Mouse (Mus musculus) heart, embryonic 14.5 days (tissue): Measurements from ENCODE around the gene Sgk2. TPM values are rescaled to one million over a fixed set of nuclear protein-coding genes. Genes with fewer than 3 reads are reported as not detected.

ENCODE experiments used
- ATAC-seq: fragments of 200-750 bp; cut with Nextera tagmentation; 2 replicates; pipeline ENCODE4 v1.8.0; 2017; ENCODE audit warnings: low read depth, moderate TSS enrichment; ENCODE audit not compliant: insufficient number of reproducible peaks, insufficient read depth, low FRiP score
- H3K27ac ChIP-seq, 2 experiments: fragments of 200-500 bp in 1 of 2; fragments of 300-500 bp in 1 of 2; sonication (generic) in 1 of 2; replicated peaks in 1 of 2; 2 replicates each; pipeline ENCODE4 v1.5.1; 2012 to 2014; ENCODE audit warnings: low read depth in 2 of 2, low read length in 2 of 2, control low read depth in 1 of 2, mild to moderate bottlenecking in 1 of 2, mixed read lengths in 1 of 2; ENCODE audit not compliant: control insufficient read depth in 1 of 2, insufficient read depth in 1 of 2
- H3K27me3 ChIP-seq: fragments of 300-500 bp; sonication (generic); 2 replicates; pipeline ENCODE4 v1.6.1; 2014; ENCODE audit warnings: mild to moderate bottlenecking, low read length, control low read depth; ENCODE audit not compliant: control insufficient read depth, insufficient read depth
- H3K36me3 ChIP-seq: fragments of 300-500 bp; sonication (generic); 2 replicates; pipeline ENCODE4 v1.6.1; 2014; ENCODE audit warnings: mild to moderate bottlenecking, control low read depth, low read length, mixed read lengths; ENCODE audit not compliant: control insufficient read depth, insufficient read depth
- H3K4me1 ChIP-seq, 2 experiments: fragments of 200-500 bp in 1 of 2; fragments of 300-500 bp in 1 of 2; sonication (generic) in 1 of 2; 2 replicates each; pipeline ENCODE4 v1.6.1; 2012 to 2014; ENCODE audit warnings: low read length in 2 of 2, control low read depth in 1 of 2, mixed read lengths in 1 of 2; ENCODE audit not compliant: control insufficient read depth in 2 of 2, insufficient read depth in 2 of 2
- H3K4me2 ChIP-seq: fragments of 300-500 bp; sonication (generic); 2 replicates; pipeline ENCODE4 v1.6.1; 2014; ENCODE audit warnings: mild to moderate bottlenecking, low read length
- H3K4me3 ChIP-seq, 2 experiments: fragments of 200-500 bp in 1 of 2; fragments of 300-500 bp in 1 of 2; sonication (generic) in 1 of 2; 2 replicates each; pipeline ENCODE4 v1.5.1; 2012 to 2014; ENCODE audit warnings: low read length in 2 of 2, mild to moderate bottlenecking in 2 of 2, control low read depth in 1 of 2, low read depth in 1 of 2, moderate library complexity in 1 of 2; ENCODE audit not compliant: control insufficient read depth in 1 of 2, insufficient read depth in 1 of 2
- H3K9ac ChIP-seq: fragments of 300-500 bp; sonication (generic); 2 replicates; pipeline ENCODE4 v1.6.1; 2014; ENCODE audit warnings: mild to moderate bottlenecking, low read length
- H3K9me3 ChIP-seq: fragments of 300-500 bp; sonication (generic); 2 replicates; pipeline ENCODE4 v1.6.1; 2016; ENCODE audit warnings: low read length, control low read depth; ENCODE audit not compliant: control insufficient read depth
- WGBS: fragments of 180-500 bp; shearing (Covaris S2); extraction: QIAGEN DNeasy Blood & Tissue Kit; methylation state at CpG from one replicate; pipeline ENCODE4 v1.1.7; 2014; 5-methylcytosine and 5-hydroxymethylcytosine counted together
- polyA plus RNA-seq: library from polyadenylated mRNA; unstranded; fragments of >200 nt; fragmentation: Nextera tagmentation; extraction: Ambion mirVana; gene quantifications from 2 replicates; pipeline ENCODE4 v1.2.1, GENCODE M21; 2014

Gene Sgk2
- polyA plus RNA-seq, 1 experiment from 2014 or later, result not detected

- Histone ChIP-seq H3K27ac (no peak overlapping the region), H3K9ac (no peak overlapping the region), H3K36me3 (no peaks in the 10 kb centered on the region), H3K4me1 (peaks cover 0 to 2% of the 10 kb centered on the region in 2 experiments; a peak in 1 of 4 replicates), H3K9me3 (no peaks in the 10 kb centered on the region), H3K27me3 (no peaks in the 10 kb centered on the region), H3K4me2 (no peak overlapping the region), H3K4me3 (no peak overlapping the region)
- 73% methylated on average over 2 of the region's 2 CpGs for WGBS
- ATAC-seq, result no peak
Measured at GRCm38 (mm10) chr2:162950776-162951175, 36.4 kb upstream of the Sgk2 start.

GRCm38 (mm10) chr2:162956843-162957242, 30.3 kb upstream of the Sgk2 start:
- 89% methylated on average over 2 of the region's 2 CpGs for WGBS
- H3K9ac ChIP-seq, result no peak overlapping the region
- H3K36me3 ChIP-seq, result no peaks in the 10 kb centered on the region
- H3K9me3 ChIP-seq, result no peaks in the 10 kb centered on the region
- H3K4me3 ChIP-seq, result no peak overlapping the region
- no peaks in the 10 kb centered on the region for H3K4me1 ChIP-seq
- H3K27ac ChIP-seq, result no peak overlapping the region
- no peak overlapping the region for H3K4me2 ChIP-seq
- no peak for ATAC-seq
- H3K27me3 ChIP-seq, result no peaks in the 10 kb centered on the region

- H3K4me3 ChIP-seq, result no peak overlapping the region
- H3K9ac ChIP-seq, result no peak overlapping the region
- WGBS, result 65% methylated on average over 8 of the region's 10 CpGs
- H3K4me1 ChIP-seq, result no peaks in the 10 kb centered on the region
- no peaks in the 10 kb centered on the region for H3K36me3 ChIP-seq
- no peaks in the 10 kb centered on the region for H3K27me3 ChIP-seq
- no peak for ATAC-seq
- no peaks in the 10 kb centered on the region for H3K9me3 ChIP-seq
- H3K4me2 ChIP-seq, result no peak overlapping the region
- no peak overlapping the region for H3K27ac ChIP-seq
Measured at GRCm38 (mm10) chr2:162961321-162961720, 25.8 kb upstream of the Sgk2 start.

GRCm38 (mm10) chr2:162966734-162967133, 20.4 kb upstream of the Sgk2 start:
- 77% methylated on average over 2 of the region's 2 CpGs for WGBS
- no peaks in the 10 kb centered on the region for H3K9me3 ChIP-seq

GRCm38 (mm10) chr2:162968357-162968756, 18.8 kb upstream of the Sgk2 start:
- Histone ChIP-seq H3K9ac (no peak overlapping the region), H3K27ac (no peak overlapping the region), H3K4me1 (no peaks in the 10 kb centered on the region), H3K36me3 (no peaks in the 10 kb centered on the region), H3K4me3 (no peak overlapping the region), H3K27me3 (no peaks in the 10 kb centered on the region), H3K9me3 (no peaks in the 10 kb centered on the region), H3K4me2 (no peak overlapping the region)
- no peak for ATAC-seq
- 3% methylated on average over 5 of the region's 5 CpGs for WGBS

More at GRCm38 (mm10) chr2:162966734-162967133, 20.4 kb upstream of the Sgk2 start:
- H3K27ac ChIP-seq, result no peak overlapping the region
- no peak overlapping the region for H3K4me3 ChIP-seq
- no peaks in the 10 kb centered on the region for H3K36me3 ChIP-seq
- no peak overlapping the region for H3K4me2 ChIP-seq
- H3K9ac ChIP-seq, result no peak overlapping the region
- ATAC-seq, result no peak
- no peaks in the 10 kb centered on the region for H3K4me1 ChIP-seq
- H3K27me3 ChIP-seq, result no peaks in the 10 kb centered on the region

- ATAC-seq, result no peak
- Histone ChIP-seq H3K4me2 (no peak overlapping the region), H3K27ac (no peak overlapping the region), H3K27me3 (no peaks in the 10 kb centered on the region), H3K4me3 (no peak overlapping the region), H3K9ac (no peak overlapping the region), H3K9me3 (no peaks in the 10 kb centered on the region), H3K36me3 (no peaks in the 10 kb centered on the region), H3K4me1 (no peaks in the 10 kb centered on the region)
- 65% methylated on average over 3 of the region's 3 CpGs for WGBS
Measured at GRCm38 (mm10) chr2:162969101-162969500, 18.0 kb upstream of the Sgk2 start.

- H3K9me3 ChIP-seq, result no peaks in the 10 kb centered on the region
- no peak overlapping the region for H3K9ac ChIP-seq
- H3K36me3 ChIP-seq, result no peaks in the 10 kb centered on the region
- ATAC-seq, result no peak
- H3K4me2 ChIP-seq, result no peak overlapping the region
- H3K4me1 ChIP-seq, result peaks cover 6 to 7% of the 10 kb centered on the region in 2 experiments; a peak in 3 of 4 replicates
- no peaks in the 10 kb centered on the region for H3K27me3 ChIP-seq
- H3K27ac ChIP-seq, result no peak overlapping the region
- no peak overlapping the region for H3K4me3 ChIP-seq
- 73% methylated on average over 6 of the region's 6 CpGs for WGBS
Measured at GRCm38 (mm10) chr2:162970896-162971295, 16.2 kb upstream of the Sgk2 start.

- no peaks in the 10 kb centered on the region for H3K27me3 ChIP-seq
- H3K4me3 ChIP-seq, result no peak overlapping the region
- peaks cover 6 to 7% of the 10 kb centered on the region in 2 experiments; a peak in 3 of 4 replicates for H3K4me1 ChIP-seq
- H3K9me3 ChIP-seq, result no peaks in the 10 kb centered on the region
- H3K4me2 ChIP-seq, result no peak overlapping the region
- H3K36me3 ChIP-seq, result no peaks in the 10 kb centered on the region
- ATAC-seq, result no peak
- no peak overlapping the region for H3K9ac ChIP-seq
- no peak overlapping the region for H3K27ac ChIP-seq
- WGBS, result 64% methylated on average over 7 of the region's 7 CpGs
Measured at GRCm38 (mm10) chr2:162972752-162973151, 14.4 kb upstream of the Sgk2 start.
